Mouse (Mus musculus) neural tube, embryonic 13.5 days (tissue): Measurements from ENCODE around the gene C1qtnf7. TPM values are rescaled to one million over a fixed set of nuclear protein-coding genes. Genes with fewer than 3 reads are reported as not detected.

Experiments used
- ATAC-seq: fragments of 200-750 bp; cut with Nextera tagmentation; 2 replicates; pipeline ENCODE4 v1.8.0; 2017; ENCODE audit warnings: low read depth, mild to moderate bottlenecking, moderate TSS enrichment, moderate library complexity
- H3K27ac ChIP-seq: fragments of 300-500 bp; sonication (generic); replicated peaks from 2 replicates; pipeline ENCODE4 v1.5.1; 2015; ENCODE audit warnings: moderate library complexity, mild to moderate bottlenecking, inconsistent platforms
- H3K27me3 ChIP-seq: fragments of 300-500 bp; sonication (generic); 2 replicates; pipeline ENCODE4 v1.6.1; 2015; ENCODE audit warnings: mild to moderate bottlenecking, inconsistent platforms
- H3K36me3 ChIP-seq: fragments of 300-500 bp; sonication (generic); 2 replicates; pipeline ENCODE4 v1.6.1; 2015; ENCODE audit warnings: mild to moderate bottlenecking, inconsistent platforms
- H3K4me1 ChIP-seq: fragments of 300-500 bp; sonication (generic); replicated peaks from 2 replicates; pipeline ENCODE4 v1.6.1; 2015; ENCODE audit warnings: inconsistent platforms
- H3K4me2 ChIP-seq: fragments of 300-500 bp; sonication (generic); 2 replicates; pipeline ENCODE4 v1.6.1; 2015; ENCODE audit warnings: inconsistent platforms, mild to moderate bottlenecking, moderate library complexity
- H3K4me3 ChIP-seq: fragments of 300-500 bp; sonication (generic); 2 replicates; pipeline ENCODE4 v1.5.1; 2015; ENCODE audit warnings: mild to moderate bottlenecking, inconsistent platforms
- H3K9ac ChIP-seq: fragments of 300-500 bp; sonication (generic); 2 replicates; pipeline ENCODE4 v1.6.1; 2015; ENCODE audit warnings: moderate library complexity, mild to moderate bottlenecking, inconsistent platforms
- H3K9me3 ChIP-seq: fragments of 300-500 bp; sonication (generic); 2 replicates; pipeline ENCODE4 v1.6.1; 2016; ENCODE audit warnings: inconsistent platforms
- WGBS: fragments of 180-500 bp; shearing (Covaris S2); methylation state at CpG from one replicate; pipeline ENCODE4 v1.1.7; 2015; 5-methylcytosine and 5-hydroxymethylcytosine counted together
- polyA plus RNA-seq: library from polyadenylated mRNA; unstranded; fragments of >200 nt; fragmentation: Nextera tagmentation; extraction: Ambion mirVana; gene quantifications from 2 replicates; pipeline ENCODE4 v1.2.1, GENCODE M21; 2015

Gene C1qtnf7
- polyA plus RNA-seq, 1 experiment from 2014 or later = 1.2 TPM

GRCm38 (mm10) chr5:43585406-43586245 lies 70.3 kb downstream of the C1qtnf7 start:
- no peak overlapping the region for H3K27ac ChIP-seq
- 58% methylated on average over 11 of the region's 11 CpGs for WGBS
- no peak overlapping the region for H3K4me3 ChIP-seq
- H3K4me1 ChIP-seq = 0 out of 2 replicates have a peak, but pooled peaks cover 3% of the 10 kb centered on the region
- no peaks in the 10 kb centered on the region for H3K9me3 ChIP-seq
- H3K9ac ChIP-seq = no peak overlapping the region
- H3K4me2 ChIP-seq = no peak overlapping the region
- no peaks in the 10 kb centered on the region for H3K36me3 ChIP-seq
- ATAC-seq = no peak
- H3K27me3 ChIP-seq = no peaks in the 10 kb centered on the region

GRCm38 (mm10) chr5:43588791-43589439 lies 73.6 kb downstream of the C1qtnf7 start:
- Histone ChIP-seq H3K4me2 (no peak overlapping the region), H3K36me3 (no peaks in the 10 kb centered on the region), H3K27ac (no peak overlapping the region), H3K27me3 (no peaks in the 10 kb centered on the region), H3K4me3 (no peak overlapping the region), H3K4me1 (0 out of 2 replicates have a peak, but pooled peaks cover 3% of the 10 kb centered on the region), H3K9me3 (no peaks in the 10 kb centered on the region), H3K9ac (no peak overlapping the region)
- WGBS = 83% methylated on average over 5 of the region's 5 CpGs
- no peak for ATAC-seq

GRCm38 (mm10) chr5:43589440-43589830 lies 74.1 kb downstream of the C1qtnf7 start:
- H3K4me2 ChIP-seq = no peak overlapping the region
- H3K27me3 ChIP-seq = no peaks in the 10 kb centered on the region
- H3K27ac ChIP-seq = no peak overlapping the region
- 0 out of 2 replicates have a peak, but pooled peaks cover 3% of the 10 kb centered on the region for H3K4me1 ChIP-seq
- no peak overlapping the region for H3K9ac ChIP-seq
- H3K9me3 ChIP-seq = no peaks in the 10 kb centered on the region
- no peak overlapping the region for H3K4me3 ChIP-seq
- ATAC-seq = no peak
- no peaks in the 10 kb centered on the region for H3K36me3 ChIP-seq
- 65% methylated on average over 2 of the region's 2 CpGs for WGBS

GRCm38 (mm10) chr5:43590311-43590731 lies 75.0 kb downstream of the C1qtnf7 start:
- Histone ChIP-seq H3K9me3 (no peaks in the 10 kb centered on the region), H3K36me3 (no peaks in the 10 kb centered on the region), H3K27ac (no peak overlapping the region), H3K9ac (no peak overlapping the region), H3K4me1 (0 out of 2 replicates have a peak, but pooled peaks cover 3% of the 10 kb centered on the region), H3K27me3 (no peaks in the 10 kb centered on the region), H3K4me2 (no peak overlapping the region), H3K4me3 (no peak overlapping the region)
- 75% methylated on average over 2 of the region's 2 CpGs for whole genome bisulfite sequencing
- ATAC-seq = no peak

GRCm38 (mm10) chr5:43601601-43602000 lies 86.3 kb downstream of the C1qtnf7 start:
- no peak overlapping the region for H3K27ac ChIP-seq
- H3K4me3 ChIP-seq = no peak overlapping the region
- ATAC-seq = no peak
- 92% methylated on average over 8 of the region's 8 CpGs for whole genome bisulfite sequencing
- no peaks in the 10 kb centered on the region for H3K4me1 ChIP-seq
- no peaks in the 10 kb centered on the region for H3K9me3 ChIP-seq
- no peak overlapping the region for H3K9ac ChIP-seq
- no peaks in the 10 kb centered on the region for H3K27me3 ChIP-seq
- no peaks in the 10 kb centered on the region for H3K36me3 ChIP-seq
- no peak overlapping the region for H3K4me2 ChIP-seq

- H3K4me3 ChIP-seq = no peak overlapping the region
- no peaks in the 10 kb centered on the region for H3K4me1 ChIP-seq
- no peaks in the 10 kb centered on the region for H3K36me3 ChIP-seq
- no peak overlapping the region for H3K9ac ChIP-seq
- H3K27me3 ChIP-seq = no peaks in the 10 kb centered on the region
- 93% methylated on average over 3 of the region's 3 CpGs for WGBS
- ATAC-seq = no peak
- no peak overlapping the region for H3K4me2 ChIP-seq
- no peak overlapping the region for H3K27ac ChIP-seq
- no peaks in the 10 kb centered on the region for H3K9me3 ChIP-seq
These were observed 87.2 kb downstream of the C1qtnf7 start for GRCm38 (mm10) chr5:43602518-43602917.

- Histone ChIP-seq H3K9ac (no peak overlapping the region), H3K27me3 (no peaks in the 10 kb centered on the region), H3K4me2 (no peak overlapping the region), H3K36me3 (no peaks in the 10 kb centered on the region), H3K27ac (no peak overlapping the region), H3K9me3 (no peaks in the 10 kb centered on the region), H3K4me3 (no peak overlapping the region), H3K4me1 (no peaks in the 10 kb centered on the region)
- WGBS = 72% methylated on average over 3 of the region's 3 CpGs
- ATAC-seq = no peak
These were observed 88.2 kb downstream of the C1qtnf7 start for GRCm38 (mm10) chr5:43603559-43603958.

GRCm38 (mm10) chr5:43608073-43608472 lies 92.7 kb downstream of the C1qtnf7 start:
- no peak; the same call in 1 of the 2 replicates for ATAC-seq
- Histone ChIP-seq H3K9ac (no peak overlapping the region), H3K36me3 (no peaks in the 10 kb centered on the region), H3K4me2 (no peak overlapping the region), H3K27ac (no peak overlapping the region), H3K4me1 (0 out of 2 replicates have a peak, but pooled peaks cover 4% of the 10 kb centered on the region), H3K27me3 (no peaks in the 10 kb centered on the region), H3K9me3 (no peaks in the 10 kb centered on the region), H3K4me3 (no peak overlapping the region)
- WGBS = 66% methylated on average over 3 of the region's 3 CpGs

GRCm38 (mm10) chr5:43609760-43610159 lies 94.4 kb downstream of the C1qtnf7 start:
- no peaks in the 10 kb centered on the region for H3K36me3 ChIP-seq
- no peak overlapping the region for H3K27ac ChIP-seq
- H3K9ac ChIP-seq = no peak overlapping the region
- H3K9me3 ChIP-seq = no peaks in the 10 kb centered on the region
- 84% methylated on average over 1 of the region's 1 CpGs for WGBS
- H3K4me1 ChIP-seq = 0 out of 2 replicates have a peak, but pooled peaks cover 4% of the 10 kb centered on the region
- H3K4me3 ChIP-seq = no peak overlapping the region
- no peak for ATAC-seq
- no peaks in the 10 kb centered on the region for H3K27me3 ChIP-seq
- no peak overlapping the region for H3K4me2 ChIP-seq

- WGBS = 53% methylated on average over 7 of the region's 7 CpGs
- peak; percentile 74; the same call in 1 of the 2 replicates for ATAC-seq
- H3K27ac ChIP-seq = peak overlapping the region; percentile 38
- no peaks in the 10 kb centered on the region for H3K36me3 ChIP-seq
- H3K27me3 ChIP-seq = no peaks in the 10 kb centered on the region
- H3K9ac ChIP-seq = no peak overlapping the region
- H3K4me3 ChIP-seq = no peak overlapping the region
- H3K9me3 ChIP-seq = no peaks in the 10 kb centered on the region
- H3K4me1 ChIP-seq = peaks cover 13% of the 10 kb centered on the region
- no peak overlapping the region for H3K4me2 ChIP-seq
These were observed 106.4 kb downstream of the C1qtnf7 start for GRCm38 (mm10) chr5:43621575-43622299.

GRCm38 (mm10) chr5:43625407-43625806 lies 110.1 kb downstream of the C1qtnf7 start:
- 68% methylated on average over 4 of the region's 4 CpGs for WGBS
- Histone ChIP-seq H3K4me2 (no peak overlapping the region), H3K27ac (no peak overlapping the region), H3K9ac (no peak overlapping the region), H3K36me3 (no peaks in the 10 kb centered on the region), H3K27me3 (no peaks in the 10 kb centered on the region), H3K4me3 (no peak overlapping the region), H3K9me3 (peaks cover 3% of the 10 kb centered on the region; the same call in 1 of the 2 replicates), H3K4me1 (peaks cover 13% of the 10 kb centered on the region)
- no peak for ATAC-seq
